Mouse (Mus musculus): Measurements from ENCODE around the gene Sel1l2.

DNA sequence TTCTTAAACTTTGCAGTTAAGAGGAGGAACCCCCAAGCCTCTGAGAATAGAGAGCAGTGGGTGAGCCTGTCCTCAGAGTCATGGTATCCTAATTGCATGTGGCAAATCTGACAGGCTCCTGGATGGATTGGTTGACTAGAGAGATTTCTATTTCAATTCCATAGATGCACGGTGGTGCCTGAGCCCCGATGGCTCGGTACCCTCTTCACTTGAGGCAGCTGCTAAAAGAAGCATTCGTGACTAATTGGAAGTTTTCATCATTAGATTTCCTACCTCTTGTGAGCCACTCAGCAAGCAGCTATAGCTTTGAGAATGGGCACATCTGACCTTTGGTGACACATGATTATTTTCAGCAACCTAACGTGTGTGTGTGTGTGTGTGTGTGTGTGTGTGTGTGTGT lies 147.1 kb downstream of the Sel1l2 start:
- no peak for TF ChIP-seq POLR2A (IDR thresholded peaks at IDR 0.05; ENCODE audit: extremely low read depth, insufficient read depth, low read length)
- TF ChIP-seq CTCF (IDR thresholded peaks at IDR 0.05; ENCODE audit: extremely low read depth, insufficient read depth, low read length), result no peak
